17 mouse cellular contexts compared by ENCODE assay signal in genomic region chr15:94236726-94237125, GRCm38 (mm10).
A peak's percentile ranks its signal among the peaks of the same experiment; 100 is the strongest.
DNase-seq lines count a peak whose midpoint lies in the region; ATAC-seq lines count a peak whose summit lies in the region.
"Had no signal": no experiment of that assay in that cellular context is flagged by ENCODE, and none has a peak within 500 bp of the region (broad histone marks: within the 10 kb centered on the region; RNA-seq: fewer than 3 reads in every experiment).

No protein-coding gene starts in this region.

- no peak overlapping the region for H3K4me3 ChIP-seq in kidney, embryonic 16.5 days (ENCODE audit: low read length)
- no peak overlapping the region for H3K4me3 ChIP-seq in kidney, embryonic 14.5 days (ENCODE audit: low read length)
- H3K4me3 ChIP-seq in stomach, embryonic 15.5 days (replicated peaks), result no peak overlapping the region
- H3K4me3 ChIP-seq: embryonic facial prominence, embryonic 12.5 days; forebrain, embryonic 15.5 days; heart, embryonic 13.5 days had no signal

- DNase-seq in kidney, adult 11 months, result peak; percentile 23
- DNase-seq in kidney, postnatal 10 days, result peak; percentile 31
- peak; percentile 52 to 56 for DNase-seq in kidney, postnatal 25 days
- no peak for DNase-seq in urinary bladder, postnatal 25 days (ENCODE audit: low spot score)
- no peak for DNase-seq in layer of hippocampus, postnatal 36 days
- DNase-seq: adrenal gland, adult 8-10 months; adrenal gland, postnatal 36 days; cerebellum, adult 2 months; cerebellum, postnatal 25 days; gastrocnemius, postnatal 36 days; heart, postnatal 36 days had no signal

- H3K36me3 ChIP-seq in kidney, embryonic 16.5 days (ENCODE audit: insufficient read depth, low read length), result no peaks in the 10 kb centered on the region
- no peaks in the 10 kb centered on the region for H3K36me3 ChIP-seq in kidney, embryonic 14.5 days (ENCODE audit: control insufficient read depth, insufficient read depth, low read length)
- no peaks in the 10 kb centered on the region for H3K36me3 ChIP-seq in stomach, embryonic 15.5 days
- H3K36me3 ChIP-seq: embryonic facial prominence, embryonic 12.5 days; forebrain, embryonic 15.5 days; heart, embryonic 13.5 days had no signal

- no peak for ATAC-seq in kidney, embryonic 16.5 days (ENCODE audit: low FRiP score, low TSS enrichment)
- ATAC-seq in kidney, embryonic 14.5 days (ENCODE audit: low FRiP score, low TSS enrichment), result no peak
- ATAC-seq in stomach, embryonic 15.5 days (ENCODE audit: insufficient read depth, low FRiP score, low read depth), result no peak
- ATAC-seq: forebrain, embryonic 15.5 days had no signal

- no peaks in the 10 kb centered on the region; the same call in 1 of the 2 replicates for H3K4me1 ChIP-seq in kidney, embryonic 16.5 days (ENCODE audit: insufficient read depth, low read length)
- H3K4me1 ChIP-seq in kidney, embryonic 14.5 days (ENCODE audit: control insufficient read depth, insufficient read depth, low read length), result peaks cover 13% of the 10 kb centered on the region; the same call in 1 of the 2 replicates
- H3K4me1 ChIP-seq in stomach, embryonic 15.5 days, result no peaks in the 10 kb centered on the region
- H3K4me1 ChIP-seq: embryonic facial prominence, embryonic 12.5 days; forebrain, embryonic 15.5 days had no signal

- 67% methylated on average over 2 of the region's 2 CpGs for WGBS in kidney, embryonic 16.5 days
- WGBS in kidney, embryonic 14.5 days, result 71% methylated on average over 2 of the region's 2 CpGs
- WGBS in stomach, embryonic 15.5 days, result 65% methylated on average over 2 of the region's 2 CpGs

- H3K9me3 ChIP-seq in kidney, embryonic 16.5 days (ENCODE audit: low read length), result no peaks in the 10 kb centered on the region
- H3K9me3 ChIP-seq in kidney, embryonic 14.5 days (ENCODE audit: control insufficient read depth, low read length), result no peaks in the 10 kb centered on the region
- H3K9me3 ChIP-seq in stomach, embryonic 15.5 days, result no peaks in the 10 kb centered on the region
- H3K9me3 ChIP-seq: embryonic facial prominence, embryonic 12.5 days; forebrain, embryonic 15.5 days; heart, embryonic 13.5 days had no signal

- no peaks in the 10 kb centered on the region for H3K27me3 ChIP-seq in kidney, embryonic 16.5 days (ENCODE audit: insufficient read depth, low read length)
- H3K27me3 ChIP-seq in kidney, embryonic 14.5 days (ENCODE audit: control insufficient read depth, insufficient read depth, low read length), result no peaks in the 10 kb centered on the region
- H3K27me3 ChIP-seq in stomach, embryonic 15.5 days (replicated peaks), result no peaks in the 10 kb centered on the region
- H3K27me3 ChIP-seq: embryonic facial prominence, embryonic 12.5 days; forebrain, embryonic 15.5 days; heart, embryonic 13.5 days had no signal

- H3K4me2 ChIP-seq in kidney, embryonic 16.5 days (replicated peaks; ENCODE audit: low read depth, low read length), result no peak overlapping the region
- H3K4me2 ChIP-seq in kidney, embryonic 14.5 days (replicated peaks; ENCODE audit: low read depth, low read length), result no peak overlapping the region
- no peak overlapping the region for H3K4me2 ChIP-seq in stomach, embryonic 15.5 days
- H3K4me2 ChIP-seq: embryonic facial prominence, embryonic 12.5 days; forebrain, embryonic 15.5 days; heart, embryonic 13.5 days had no signal

- no peak overlapping the region for H3K27ac ChIP-seq in kidney, embryonic 16.5 days (ENCODE audit: low read length)
- H3K27ac ChIP-seq in kidney, embryonic 14.5 days (ENCODE audit: low read depth, low read length), result no peak overlapping the region
- H3K27ac ChIP-seq in stomach, embryonic 15.5 days, result peak overlapping the region; percentile 44; the same call in 1 of the 2 replicates
- H3K27ac ChIP-seq: embryonic facial prominence, embryonic 12.5 days; forebrain, embryonic 15.5 days; heart, embryonic 13.5 days had no signal

- H3K9ac ChIP-seq in kidney, embryonic 16.5 days (replicated peaks; ENCODE audit: low read length), result no peak overlapping the region
- H3K9ac ChIP-seq in kidney, embryonic 14.5 days (ENCODE audit: low read depth, low read length), result no peak overlapping the region
- no peak overlapping the region for H3K9ac ChIP-seq in stomach, embryonic 15.5 days
- H3K9ac ChIP-seq: embryonic facial prominence, embryonic 12.5 days; forebrain, embryonic 15.5 days; heart, embryonic 13.5 days had no signal

Comparison
In these comparisons a context has a peak if more than half of its experiments do, and no peak if none do; other contexts are left out.
1. DNase-seq: peak in kidney, adult 11 months (single experiment), kidney, postnatal 10 days (single experiment) and kidney, postnatal 25 days (2 of 2); none in urinary bladder, postnatal 25 days (single experiment) and layer of hippocampus, postnatal 36 days (0 of 2).